Mouse (Mus musculus): Measurements from ENCODE around the gene Btn2a2.

DNA sequence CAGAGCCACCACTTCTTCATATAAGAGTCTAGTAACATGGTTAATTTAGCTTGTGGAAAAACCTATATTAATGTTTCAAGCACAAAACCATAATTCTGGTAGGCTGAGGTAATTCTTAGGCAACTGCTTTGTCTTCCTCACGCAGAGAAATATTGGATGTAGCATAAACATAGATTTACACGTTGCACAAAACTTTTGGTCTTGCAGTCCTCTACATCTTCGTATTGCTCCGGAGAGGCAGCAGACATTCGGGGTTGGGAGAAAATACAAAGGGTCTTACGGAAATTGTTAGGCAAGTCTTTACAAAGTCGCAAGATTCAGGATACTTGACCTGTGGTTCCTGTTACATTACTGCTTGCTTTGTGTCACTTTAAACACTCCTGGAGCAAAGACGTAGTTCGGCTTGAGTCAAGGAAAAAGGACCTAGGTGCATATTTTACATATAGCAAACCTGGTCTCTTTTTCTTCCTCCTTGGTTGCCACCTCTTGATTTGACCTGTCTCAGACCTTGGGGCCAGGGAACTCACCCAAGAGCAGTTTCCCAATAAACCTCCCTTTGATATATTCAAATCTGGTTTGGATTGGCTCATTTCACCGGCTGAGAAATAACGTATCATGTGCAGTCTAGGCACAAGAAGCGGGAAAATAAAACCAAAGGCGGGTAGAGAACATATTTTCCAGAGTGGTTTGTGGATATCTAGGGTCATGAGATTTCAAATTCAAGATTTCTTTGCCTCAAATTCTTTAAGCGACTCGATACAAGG lies 45.9 kb upstream of the Btn2a2 start:
- TF ChIP-seq CTCF (conservative IDR thresholded peaks at IDR 0.05 in 1 of 2, IDR thresholded peaks at IDR 0.05 in 1 of 2; ENCODE audit: low read depth in 2 of 2, low read length in 2 of 2), result no peak
- peak; percentile 51; the same call in 1 of the 2 replicates for TF ChIP-seq POLR2A (IDR thresholded peaks at IDR 0.05; ENCODE audit: low read depth, low read length)
- TF ChIP-seq JUN (IDR thresholded peaks at IDR 0.05; ENCODE audit: insufficient read depth, low read depth, low read length), result no peak
- TF ChIP-seq E2F4 (IDR thresholded peaks at IDR 0.05; ENCODE audit: insufficient replicate concordance, low read depth, low read length), result no peak
- no peak for TF ChIP-seq ETS1 (conservative IDR thresholded peaks at IDR 0.05; ENCODE audit: low read depth, low read length)
- no peak for TF ChIP-seq USF1 (IDR thresholded peaks at IDR 0.05; ENCODE audit: low read depth, low read length)
- TF ChIP-seq MAFK (IDR thresholded peaks at IDR 0.05; ENCODE audit: insufficient replicate concordance, low read length), result no peak
- TF ChIP-seq ZMIZ1 (IDR thresholded peaks at IDR 0.05; ENCODE audit: low read depth, low read length), result no peak; the same call in none of the 2 replicates
- no peak for TF ChIP-seq SMC3 (IDR thresholded peaks at IDR 0.05; ENCODE audit: low read depth, low read length)
- no peak for TF ChIP-seq USF2 (conservative IDR thresholded peaks at IDR 0.05; ENCODE audit: low read depth, low read length)
- TF ChIP-seq EP300 (IDR thresholded peaks at IDR 0.05; ENCODE audit: low read length), result no peak
- TF ChIP-seq NELFE (IDR thresholded peaks at IDR 0.05; ENCODE audit: low read depth, low read length), result peak; percentile 31
- TF ChIP-seq KAT2A (IDR thresholded peaks at IDR 0.05; ENCODE audit: insufficient replicate concordance, low read length), result no peak
